Mouse (Mus musculus) midbrain, postnatal 0 days (tissue): ENCODE data around the gene Cux1. TPM values are rescaled to one million over a fixed set of nuclear protein-coding genes. Genes with fewer than 3 reads are reported as not detected.

Source experiments
- ATAC-seq: fragments of 200-750 bp; cut with Nextera tagmentation; 2 replicates; pipeline ENCODE4 v1.8.0; 2017; ENCODE audit warnings: moderate number of reproducible peaks, mild to moderate bottlenecking, moderate TSS enrichment, moderate library complexity; ENCODE audit not compliant: low FRiP score
- DNase-seq: peaks from one replicate; pipeline ENCODE4 v3.0.0-alpha.2; 2015; ENCODE audit warnings: low spot score
- H3K27ac ChIP-seq: fragments of 300-500 bp; sonication (generic); 2 replicates; pipeline ENCODE4 v1.5.1; 2014; ENCODE audit warnings: low read depth, mild to moderate bottlenecking, low read length, mixed read lengths
- H3K27me3 ChIP-seq: fragments of 300-500 bp; sonication (generic); 2 replicates; pipeline ENCODE4 v1.6.1; 2014; ENCODE audit warnings: low read length, control low read depth, mixed read lengths; ENCODE audit not compliant: insufficient read depth
- H3K36me3 ChIP-seq: fragments of 300-500 bp; sonication (generic); 2 replicates; pipeline ENCODE4 v1.6.1; 2014; ENCODE audit warnings: low read length, control low read depth, mixed read lengths; ENCODE audit not compliant: insufficient read depth
- H3K4me1 ChIP-seq: fragments of 300-500 bp; sonication (generic); 2 replicates; pipeline ENCODE4 v1.6.1; 2014; ENCODE audit warnings: mild to moderate bottlenecking, control low read depth, antibody characterized with exemption, low read length, mixed read lengths; ENCODE audit not compliant: insufficient read depth
- H3K4me2 ChIP-seq: fragments of 300-500 bp; sonication (generic); 2 replicates; pipeline ENCODE4 v1.6.1; 2014; ENCODE audit warnings: low read depth, mild to moderate bottlenecking, low read length, mixed read lengths; ENCODE audit not compliant: poor library complexity, severe bottlenecking
- H3K4me3 ChIP-seq: fragments of 300-500 bp; sonication (generic); 2 replicates; pipeline ENCODE4 v1.5.1; 2014; ENCODE audit warnings: low read depth, mild to moderate bottlenecking, low read length, moderate library complexity
- H3K9ac ChIP-seq: fragments of 300-500 bp; sonication (generic); replicated peaks from 2 replicates; pipeline ENCODE4 v1.6.1; 2014; ENCODE audit warnings: mild to moderate bottlenecking, low read length, moderate library complexity, mixed read lengths; ENCODE audit not compliant: poor library complexity, severe bottlenecking
- H3K9me3 ChIP-seq: fragments of 300-500 bp; sonication (generic); 2 replicates; pipeline ENCODE4 v1.6.1; 2016; ENCODE audit warnings: low read length, control low read depth
- CTCF ChIP-seq: IDR thresholded peaks from 2 replicates; pipeline ENCODE4 v1.5.1; 2016; ENCODE audit warnings: antibody characterized with exemption, mild to moderate bottlenecking
- WGBS: fragments of 180-500 bp; shearing (Covaris S2); extraction: QIAGEN DNeasy Blood & Tissue Kit; methylation state at CpG from one replicate; pipeline ENCODE4 v1.1.7; 2014; 5-methylcytosine and 5-hydroxymethylcytosine counted together
- polyA plus RNA-seq: library from polyadenylated mRNA; unstranded; fragments of >200 nt; fragmentation: Nextera tagmentation; extraction: Ambion mirVana; gene quantifications from 2 replicates; pipeline ENCODE4 v1.2.1, GENCODE M21; 2015
- total RNA-seq: library from RNA; depleted of rRNA; stranded (reverse); fragments of >200 nt; gene quantifications from 2 replicates; pipeline ENCODE4 v1.2.3, GENCODE M21; 2014

Cux1 gene
- total and polyA plus RNA-seq, 2 experiments from 2014 or later = 97.9 to 133 TPM

DNA sequence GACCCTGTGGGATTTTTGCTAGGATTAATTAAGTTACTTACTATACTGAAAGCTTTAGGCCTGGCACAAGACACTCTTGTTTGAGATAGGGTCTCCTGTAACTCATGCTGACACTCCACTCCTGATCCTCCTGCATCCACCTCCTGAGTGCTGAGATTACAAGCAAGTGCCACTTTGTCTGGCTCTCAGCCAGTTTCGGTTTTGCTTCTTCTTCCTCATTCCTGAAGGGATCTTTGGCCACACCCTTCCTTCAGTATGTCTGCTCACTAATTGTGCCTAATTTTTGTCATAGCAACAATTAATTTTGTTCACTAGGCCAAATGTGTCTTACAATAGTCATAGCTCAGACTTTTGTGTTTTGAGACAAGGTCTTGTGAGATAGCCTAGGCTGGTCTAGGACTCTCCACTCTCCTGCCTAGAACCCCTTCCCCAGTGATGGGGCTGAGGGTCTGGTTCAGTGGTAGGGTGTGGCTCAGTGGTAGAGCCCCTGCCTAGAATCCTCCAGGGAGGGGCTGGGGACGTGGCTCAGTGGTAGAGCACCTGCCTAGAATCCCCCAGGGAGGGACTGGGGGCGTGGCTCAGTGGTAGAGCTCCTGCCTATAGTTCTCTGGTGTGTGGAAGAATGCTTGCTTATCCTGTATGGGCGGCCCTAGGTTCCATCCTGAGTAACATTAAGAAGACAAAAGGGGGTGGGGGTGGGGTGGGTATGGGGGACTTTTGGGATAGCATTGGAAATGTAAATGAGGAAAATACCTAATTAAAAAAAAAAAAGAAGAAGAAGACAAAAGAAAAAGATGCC is 16.6 kb upstream of the Cux1 start:
- H3K27me3 ChIP-seq = peaks cover 10% of the 10 kb centered on the region
- no peaks in the 10 kb centered on the region for H3K36me3 ChIP-seq
- H3K9ac ChIP-seq = no peak overlapping the region
- H3K4me3 ChIP-seq = no peak overlapping the region
- no peak overlapping the region for H3K4me2 ChIP-seq
- H3K27ac ChIP-seq = no peak overlapping the region
- ATAC-seq (no peak), DNase-seq (no peak)
- H3K4me1 ChIP-seq = no peaks in the 10 kb centered on the region
- no peak for TF ChIP-seq CTCF
- no peaks in the 10 kb centered on the region for H3K9me3 ChIP-seq
- WGBS = 69% methylated on average over 4 of the region's 4 CpGs

DNA sequence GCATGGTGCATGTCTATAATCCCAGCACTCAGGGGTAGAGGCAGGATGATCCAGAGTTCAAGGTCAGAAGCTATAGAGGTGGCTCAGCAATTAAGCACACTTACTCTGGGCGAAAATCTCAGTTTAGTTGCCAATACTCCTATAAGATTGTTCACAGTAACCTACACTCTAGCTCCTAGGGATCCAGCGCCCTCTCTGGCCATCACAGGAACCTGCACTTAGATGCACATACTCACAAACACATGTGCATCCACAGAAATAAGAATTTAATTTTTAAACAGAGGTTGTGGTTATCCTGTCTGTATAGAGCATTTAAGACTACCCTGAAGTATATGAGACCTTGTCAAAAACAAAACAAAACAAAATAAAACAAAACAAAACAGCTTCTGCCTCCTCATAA is 16.0 kb upstream of the Cux1 start:
- Histone ChIP-seq H3K4me3 (no peak overlapping the region), H3K4me2 (no peak overlapping the region), H3K9ac (no peak overlapping the region), H3K36me3 (no peaks in the 10 kb centered on the region), H3K4me1 (no peaks in the 10 kb centered on the region), H3K27ac (no peak overlapping the region), H3K27me3 (peaks cover 10% of the 10 kb centered on the region), H3K9me3 (no peaks in the 10 kb centered on the region)
- ATAC-seq (no peak), DNase-seq (no peak)
- 89% methylated on average over 2 of the region's 2 CpGs for WGBS
- TF ChIP-seq CTCF = peak; percentile 20; the same call in 1 of the 2 replicates

GRCm38 (mm10) chr5:136582201-136582600 is 14.9 kb upstream of the Cux1 start:
- no peak overlapping the region for H3K27ac ChIP-seq
- no peak overlapping the region for H3K9ac ChIP-seq
- no peak overlapping the region; the same call in 1 of the 2 replicates for H3K4me2 ChIP-seq
- H3K4me1 ChIP-seq = no peaks in the 10 kb centered on the region
- TF ChIP-seq CTCF = no peak
- no peaks in the 10 kb centered on the region for H3K9me3 ChIP-seq
- no peaks in the 10 kb centered on the region for H3K36me3 ChIP-seq
- DNase-seq (no peak), ATAC-seq (no peak)
- peaks cover 10% of the 10 kb centered on the region for H3K27me3 ChIP-seq
- no peak overlapping the region for H3K4me3 ChIP-seq
- WGBS = 6% methylated on average over 12 of the region's 12 CpGs

GRCm38 (mm10) chr5:136581625-136582024 is 14.3 kb upstream of the Cux1 start:
- Histone ChIP-seq H3K9me3 (no peaks in the 10 kb centered on the region), H3K9ac (no peak overlapping the region), H3K4me3 (no peak overlapping the region), H3K4me2 (no peak overlapping the region; the same call in 1 of the 2 replicates), H3K4me1 (no peaks in the 10 kb centered on the region), H3K27me3 (peaks cover 10% of the 10 kb centered on the region), H3K27ac (no peak overlapping the region), H3K36me3 (no peaks in the 10 kb centered on the region)
- DNase-seq = no peak
- TF ChIP-seq CTCF = no peak
- ATAC-seq = no peak
- 3% methylated on average over 13 of the region's 13 CpGs for WGBS

- Histone ChIP-seq H3K4me2 (no peak overlapping the region), H3K4me3 (no peak overlapping the region), H3K27me3 (peaks cover 10% of the 10 kb centered on the region), H3K4me1 (no peaks in the 10 kb centered on the region), H3K9me3 (no peaks in the 10 kb centered on the region), H3K36me3 (no peaks in the 10 kb centered on the region), H3K27ac (no peak overlapping the region), H3K9ac (no peak overlapping the region)
- TF ChIP-seq CTCF = peak; percentile 56
- DNase-seq (peak; percentile 28), ATAC-seq (no peak)
- 21% methylated on average over 9 of the region's 9 CpGs for WGBS
Observed at GRCm38 (mm10) chr5:136581166-136581565, 13.9 kb upstream of the Cux1 start.

DNA sequence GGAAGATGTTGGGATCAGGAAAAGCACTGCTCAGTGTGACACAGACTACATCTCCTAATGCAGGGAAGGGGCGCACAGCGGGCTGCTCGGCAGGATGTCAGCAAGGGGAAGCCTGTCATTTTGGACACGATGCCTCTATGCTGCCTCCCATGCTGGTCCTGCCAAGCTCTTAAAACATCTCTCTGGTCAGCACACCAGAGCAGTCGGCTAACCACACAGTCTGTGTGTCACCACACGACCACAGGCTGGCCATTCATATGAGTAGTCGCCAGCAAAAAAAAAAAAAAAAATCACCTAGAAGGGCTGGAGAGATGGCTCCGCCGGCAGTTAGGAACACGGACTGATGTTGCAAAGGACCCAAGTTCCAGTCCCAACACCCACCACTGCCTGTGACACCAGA is 10.9 kb upstream of the Cux1 start:
- Histone ChIP-seq H3K9ac (no peak overlapping the region), H3K36me3 (no peaks in the 10 kb centered on the region), H3K27ac (no peak overlapping the region), H3K4me3 (no peak overlapping the region), H3K27me3 (peaks cover 10% of the 10 kb centered on the region), H3K4me1 (no peaks in the 10 kb centered on the region), H3K4me2 (no peak overlapping the region), H3K9me3 (no peaks in the 10 kb centered on the region)
- ATAC-seq (no peak), DNase-seq (no peak)
- whole genome bisulfite sequencing = 50% methylated on average over 10 of the region's 10 CpGs
- TF ChIP-seq CTCF = no peak
